Mouse (Mus musculus) embryonic facial prominence, embryonic 10.5 days (tissue): ENCODE results near the gene Lrrc9. TPM values are rescaled to one million over a fixed set of nuclear protein-coding genes. Genes with fewer than 3 reads are reported as not detected.

Source experiments
- DNase-seq: peaks from one replicate; pipeline ENCODE4 v3.0.0-alpha.2; 2017; ENCODE audit warnings: low spot score
- H3K27ac ChIP-seq: fragments of 300-500 bp; sonication (generic); replicated peaks from 2 replicates; pipeline ENCODE4 v1.5.1; 2016; ENCODE audit warnings: mild to moderate bottlenecking
- H3K27me3 ChIP-seq: fragments of 300-500 bp; sonication (generic); replicated peaks from 2 replicates; pipeline ENCODE4 v1.6.1; 2016; ENCODE audit warnings: low read depth, mild to moderate bottlenecking; ENCODE audit not compliant: poor library complexity, severe bottlenecking
- H3K36me3 ChIP-seq: fragments of 300-500 bp; sonication (generic); replicated peaks from 2 replicates; pipeline ENCODE4 v1.6.1; 2016; ENCODE audit warnings: mild to moderate bottlenecking, moderate library complexity
- H3K4me1 ChIP-seq: fragments of 300-500 bp; sonication (generic); 2 replicates; pipeline ENCODE4 v1.6.1; 2016
- H3K4me3 ChIP-seq: fragments of 300-500 bp; sonication (generic); 2 replicates; pipeline ENCODE4 v1.5.1; 2016; ENCODE audit warnings: mild to moderate bottlenecking, moderate library complexity
- H3K9me3 ChIP-seq: fragments of 300-500 bp; sonication (generic); 2 replicates; pipeline ENCODE4 v1.6.1; 2016; ENCODE audit warnings: mild to moderate bottlenecking
- WGBS: fragments of 180-500 bp; shearing (Covaris S2); methylation state at CpG from one replicate; pipeline ENCODE4 v1.1.7; 2016; 5-methylcytosine and 5-hydroxymethylcytosine counted together
- polyA plus RNA-seq: library from polyadenylated mRNA; unstranded; fragments of >200 nt; fragmentation: Nextera tagmentation; extraction: Ambion mirVana; gene quantifications from 2 replicates; pipeline ENCODE4 v1.2.1, GENCODE M21; 2016

Gene Lrrc9
- polyA plus RNA-seq, 1 experiment from 2014 or later = 1.3 TPM

GRCm38 (mm10) chr12:72489995-72490394 is 48.3 kb downstream of the Lrrc9 start:
- no peak for DNase-seq
- H3K27ac ChIP-seq = no peak overlapping the region
- no peak overlapping the region for H3K4me3 ChIP-seq
- 91% methylated on average over 3 of the region's 3 CpGs for WGBS
- no peaks in the 10 kb centered on the region for H3K4me1 ChIP-seq
- H3K36me3 ChIP-seq = no peaks in the 10 kb centered on the region
- no peaks in the 10 kb centered on the region for H3K27me3 ChIP-seq
- no peaks in the 10 kb centered on the region for H3K9me3 ChIP-seq

GRCm38 (mm10) chr12:72491063-72491719 is 49.5 kb downstream of the Lrrc9 start:
- Histone ChIP-seq H3K9me3 (no peaks in the 10 kb centered on the region), H3K27ac (no peak overlapping the region), H3K36me3 (no peaks in the 10 kb centered on the region), H3K27me3 (no peaks in the 10 kb centered on the region), H3K4me1 (no peaks in the 10 kb centered on the region), H3K4me3 (no peak overlapping the region)
- DNase-seq = no peak
- WGBS = 79% methylated on average over 3 of the region's 3 CpGs

GRCm38 (mm10) chr12:72496866-72497600 is 55.4 kb downstream of the Lrrc9 start:
- Histone ChIP-seq H3K9me3 (no peaks in the 10 kb centered on the region), H3K36me3 (no peaks in the 10 kb centered on the region), H3K27ac (no peak overlapping the region), H3K4me3 (no peak overlapping the region), H3K27me3 (no peaks in the 10 kb centered on the region), H3K4me1 (no peaks in the 10 kb centered on the region)
- WGBS = 78% methylated on average over 12 of the region's 12 CpGs
- DNase-seq = no peak

GRCm38 (mm10) chr12:72509606-72510005 is 67.9 kb downstream of the Lrrc9 start:
- 43% methylated on average over 7 of the region's 7 CpGs for WGBS
- no peak overlapping the region for H3K4me3 ChIP-seq
- no peaks in the 10 kb centered on the region for H3K36me3 ChIP-seq
- H3K27ac ChIP-seq = no peak overlapping the region
- H3K9me3 ChIP-seq = no peaks in the 10 kb centered on the region
- peaks cover 5% of the 10 kb centered on the region; the same call in 1 of the 2 replicates for H3K4me1 ChIP-seq
- no peaks in the 10 kb centered on the region for H3K27me3 ChIP-seq
- peak; percentile 30 for DNase-seq

- no peak for DNase-seq
- Histone ChIP-seq H3K9me3 (no peaks in the 10 kb centered on the region), H3K27ac (no peak overlapping the region), H3K27me3 (no peaks in the 10 kb centered on the region), H3K36me3 (no peaks in the 10 kb centered on the region), H3K4me1 (no peaks in the 10 kb centered on the region), H3K4me3 (no peak overlapping the region)
- WGBS = 72% methylated on average over 3 of the region's 3 CpGs
Observed at GRCm38 (mm10) chr12:72515446-72515845, 73.8 kb downstream of the Lrrc9 start.

- no peak for DNase-seq
- no peaks in the 10 kb centered on the region for H3K4me1 ChIP-seq
- H3K27me3 ChIP-seq = no peaks in the 10 kb centered on the region
- 73% methylated on average over 12 of the region's 12 CpGs for WGBS
- no peaks in the 10 kb centered on the region for H3K36me3 ChIP-seq
- no peaks in the 10 kb centered on the region for H3K9me3 ChIP-seq
- H3K4me3 ChIP-seq = no peak overlapping the region
- H3K27ac ChIP-seq = no peak overlapping the region
Observed at GRCm38 (mm10) chr12:72518114-72518728, 76.6 kb downstream of the Lrrc9 start.

GRCm38 (mm10) chr12:72519352-72519751 is 77.7 kb downstream of the Lrrc9 start:
- DNase-seq = no peak
- Histone ChIP-seq H3K27me3 (no peaks in the 10 kb centered on the region), H3K4me3 (no peak overlapping the region), H3K27ac (no peak overlapping the region), H3K4me1 (no peaks in the 10 kb centered on the region), H3K36me3 (no peaks in the 10 kb centered on the region), H3K9me3 (no peaks in the 10 kb centered on the region)
- 63% methylated on average over 9 of the region's 9 CpGs for WGBS

GRCm38 (mm10) chr12:72519855-72520254 is 78.2 kb downstream of the Lrrc9 start:
- no peak for DNase-seq
- H3K27ac ChIP-seq = no peak overlapping the region

GRCm38 (mm10) chr12:72520645-72521044 is 79.0 kb downstream of the Lrrc9 start:
- H3K4me1 ChIP-seq = no peaks in the 10 kb centered on the region
- no peak overlapping the region for H3K4me3 ChIP-seq
- H3K27me3 ChIP-seq = no peaks in the 10 kb centered on the region
- DNase-seq = peak; percentile 79
- H3K36me3 ChIP-seq = no peaks in the 10 kb centered on the region
- no peaks in the 10 kb centered on the region for H3K9me3 ChIP-seq
- H3K27ac ChIP-seq = no peak overlapping the region
- WGBS = 4% methylated on average over 2 of the region's 2 CpGs

More at GRCm38 (mm10) chr12:72519855-72520254, 78.2 kb downstream of the Lrrc9 start:
- Histone ChIP-seq H3K4me1 (no peaks in the 10 kb centered on the region), H3K36me3 (no peaks in the 10 kb centered on the region), H3K27me3 (no peaks in the 10 kb centered on the region), H3K4me3 (no peak overlapping the region), H3K9me3 (no peaks in the 10 kb centered on the region)
- WGBS = 88% methylated on average over 5 of the region's 5 CpGs

- no peak overlapping the region for H3K4me3 ChIP-seq
- H3K27ac ChIP-seq = no peak overlapping the region
- H3K9me3 ChIP-seq = 0 out of 2 replicates have a peak, but pooled peaks cover 4% of the 10 kb centered on the region
- no peaks in the 10 kb centered on the region for H3K36me3 ChIP-seq
- no peaks in the 10 kb centered on the region for H3K4me1 ChIP-seq
- WGBS = 83% methylated on average over 4 of the region's 4 CpGs
- DNase-seq = no peak
- H3K27me3 ChIP-seq = no peaks in the 10 kb centered on the region
Observed at GRCm38 (mm10) chr12:72525588-72525987, 83.9 kb downstream of the Lrrc9 start.

GRCm38 (mm10) chr12:72532303-72532702 is 90.6 kb downstream of the Lrrc9 start:
- H3K27ac ChIP-seq = no peak overlapping the region
- 0 out of 2 replicates have a peak, but pooled peaks cover 4% of the 10 kb centered on the region for H3K9me3 ChIP-seq
- WGBS = 86% methylated on average over 7 of the region's 7 CpGs
- no peak overlapping the region for H3K4me3 ChIP-seq
- DNase-seq = no peak
- no peaks in the 10 kb centered on the region for H3K36me3 ChIP-seq
- peaks cover 8% of the 10 kb centered on the region; the same call in 1 of the 2 replicates for H3K4me1 ChIP-seq
- H3K27me3 ChIP-seq = no peaks in the 10 kb centered on the region

GRCm38 (mm10) chr12:72533986-72534385 is 92.3 kb downstream of the Lrrc9 start:
- H3K27me3 ChIP-seq = no peaks in the 10 kb centered on the region
- H3K36me3 ChIP-seq = peaks cover 4% of the 10 kb centered on the region
- H3K4me1 ChIP-seq = peaks cover 9% of the 10 kb centered on the region; the same call in 1 of the 2 replicates
- 0 out of 2 replicates have a peak, but pooled peaks cover 4% of the 10 kb centered on the region for H3K9me3 ChIP-seq
- DNase-seq = no peak
- H3K4me3 ChIP-seq = no peak overlapping the region
- no peak overlapping the region for H3K27ac ChIP-seq
- 88% methylated on average over 6 of the region's 6 CpGs for WGBS
